In the genomic region with DNA sequence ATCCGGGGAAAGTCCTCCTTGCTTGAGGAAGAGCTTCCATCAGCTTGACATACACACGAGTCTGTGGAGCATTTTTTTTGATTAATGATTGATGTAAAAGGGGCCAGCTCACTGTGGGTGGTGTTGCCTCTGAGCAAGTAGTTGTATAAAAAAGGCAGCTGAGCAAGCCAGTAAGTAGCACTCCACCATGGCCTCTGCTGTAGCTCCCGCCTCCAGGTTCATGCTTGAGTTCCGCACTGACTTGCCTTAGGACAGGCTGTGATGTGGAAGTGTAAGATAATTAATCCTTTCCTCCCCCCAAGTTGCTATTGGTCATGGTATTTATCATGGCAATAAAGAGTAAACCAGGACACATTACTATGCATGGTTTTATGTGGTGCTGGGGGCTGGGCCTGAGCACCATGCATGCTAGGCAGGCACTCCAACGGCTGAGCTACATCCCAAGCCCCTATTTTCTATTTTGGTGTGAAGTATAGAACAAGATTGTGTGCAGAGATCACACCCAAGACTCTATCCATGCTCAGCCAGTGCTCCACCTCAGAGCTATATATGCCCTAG, we compare ENCODE assay signal across 12 mouse cellular contexts.
DNase-seq lines count a peak whose midpoint lies in the region; ATAC-seq and TF ChIP-seq lines count a peak whose summit lies in the region.
"Had no signal": no experiment of that assay in that cellular context is flagged by ENCODE, and none has a peak within 500 bp of the region (broad histone marks: within the 10 kb centered on the region; RNA-seq: fewer than 3 reads in every experiment).

No protein-coding gene starts in this region.

- H3K4me3 ChIP-seq in hindbrain, embryonic 11.5 days (ENCODE audit: low read depth, low read length) = no peak overlapping the region
- no peak overlapping the region for H3K4me3 ChIP-seq in hindbrain, embryonic 10.5 days
- no peak overlapping the region for H3K4me3 ChIP-seq in liver, embryonic 12.5 days
- no peak overlapping the region for H3K4me3 ChIP-seq in liver, postnatal 0 days (ENCODE audit: low read depth, low read length)
- H3K4me3 ChIP-seq: embryonic facial prominence, embryonic 15.5 days; forebrain, embryonic 12.5 days; heart, embryonic 15.5 days had no signal

- TF ChIP-seq CTCF in liver, postnatal 0 days (IDR thresholded peaks at IDR 0.05; ENCODE audit: low read depth) = no peak

- no peak for TF ChIP-seq EP300 in liver, postnatal 0 days (IDR thresholded peaks at IDR 0.05; ENCODE audit: low read depth)

- no peaks in the 10 kb centered on the region for H3K36me3 ChIP-seq in hindbrain, embryonic 11.5 days (ENCODE audit: control insufficient read depth, insufficient read depth, low read length)
- no peaks in the 10 kb centered on the region for H3K36me3 ChIP-seq in hindbrain, embryonic 10.5 days
- H3K36me3 ChIP-seq in liver, embryonic 12.5 days = no peaks in the 10 kb centered on the region
- no peaks in the 10 kb centered on the region for H3K36me3 ChIP-seq in liver, postnatal 0 days (replicated peaks; ENCODE audit: insufficient read depth, low read length)
- H3K36me3 ChIP-seq: embryonic facial prominence, embryonic 15.5 days; forebrain, embryonic 12.5 days; heart, embryonic 15.5 days had no signal

- DNase-seq in hindbrain, embryonic 11.5 days (ENCODE audit: low spot score) = no peak
- no peak for DNase-seq in hindbrain, embryonic 10.5 days (ENCODE audit: low spot score)
- DNase-seq in liver, postnatal 0 days = no peak
- DNase-seq in induced T-regulatory cell, adult 2 months (ENCODE audit: low read depth) = peak; percentile 29
- DNase-seq in cerebellum, adult 18-20 months = no peak
- no peak for DNase-seq in gastrocnemius, adult 8-10 months (ENCODE audit: low spot score in 2 of 2)
- DNase-seq: cerebellum, adult 11 months had no signal

- H3K27ac ChIP-seq in hindbrain, embryonic 11.5 days (ENCODE audit: low read depth, low read length) = no peak overlapping the region
- H3K27ac ChIP-seq in hindbrain, embryonic 10.5 days = no peak overlapping the region
- H3K27ac ChIP-seq in liver, embryonic 12.5 days = peak overlapping the region; percentile 23; the same call in 1 of the 2 replicates
- no peak overlapping the region for H3K27ac ChIP-seq in liver, postnatal 0 days (ENCODE audit: low read depth)
- H3K27ac ChIP-seq: embryonic facial prominence, embryonic 15.5 days; forebrain, embryonic 12.5 days; heart, embryonic 15.5 days had no signal

- H3K27me3 ChIP-seq in hindbrain, embryonic 11.5 days (ENCODE audit: control insufficient read depth, insufficient read depth, low read length) = no peaks in the 10 kb centered on the region
- H3K27me3 ChIP-seq in hindbrain, embryonic 10.5 days (ENCODE audit: insufficient read depth, poor library complexity, severe bottlenecking) = no peaks in the 10 kb centered on the region
- H3K27me3 ChIP-seq in liver, embryonic 12.5 days (replicated peaks) = no peaks in the 10 kb centered on the region
- H3K27me3 ChIP-seq in liver, postnatal 0 days (ENCODE audit: insufficient read depth, low read length) = no peaks in the 10 kb centered on the region
- H3K27me3 ChIP-seq: embryonic facial prominence, embryonic 15.5 days; forebrain, embryonic 12.5 days; heart, embryonic 15.5 days had no signal

- no peaks in the 10 kb centered on the region for H3K9me3 ChIP-seq in hindbrain, embryonic 11.5 days (ENCODE audit: control insufficient read depth, low read length)
- no peaks in the 10 kb centered on the region for H3K9me3 ChIP-seq in hindbrain, embryonic 10.5 days
- H3K9me3 ChIP-seq in liver, embryonic 12.5 days (replicated peaks) = no peaks in the 10 kb centered on the region
- no peaks in the 10 kb centered on the region for H3K9me3 ChIP-seq in liver, postnatal 0 days (ENCODE audit: low read length)
- H3K9me3 ChIP-seq: embryonic facial prominence, embryonic 15.5 days; forebrain, embryonic 12.5 days; heart, embryonic 15.5 days had no signal

- H3K4me1 ChIP-seq in hindbrain, embryonic 11.5 days (replicated peaks; ENCODE audit: control insufficient read depth, insufficient read depth, low read length) = peaks cover 3% of the 10 kb centered on the region; the same call in 1 of the 2 replicates
- H3K4me1 ChIP-seq in hindbrain, embryonic 10.5 days (replicated peaks) = peaks cover 45% of the 10 kb centered on the region
- H3K4me1 ChIP-seq in liver, embryonic 12.5 days = peaks cover 91% of the 10 kb centered on the region
- peaks cover 39% of the 10 kb centered on the region for H3K4me1 ChIP-seq in liver, postnatal 0 days (ENCODE audit: insufficient read depth)

- 51% methylated on average over 5 of the region's 5 CpGs for WGBS in hindbrain, embryonic 11.5 days
- 65% methylated on average over 5 of the region's 5 CpGs for WGBS in hindbrain, embryonic 10.5 days
- WGBS in liver, embryonic 12.5 days (ENCODE audit: insufficient replicate concordance) = 58% methylated on average over 5 of the region's 5 CpGs
- 60% methylated on average over 5 of the region's 5 CpGs for WGBS in liver, postnatal 0 days (ENCODE audit: insufficient replicate concordance)

- no peak overlapping the region for H3K4me2 ChIP-seq in hindbrain, embryonic 11.5 days (replicated peaks; ENCODE audit: low read depth, low read length)
- no peak overlapping the region for H3K4me2 ChIP-seq in liver, embryonic 12.5 days
- H3K4me2 ChIP-seq in liver, postnatal 0 days (ENCODE audit: low read depth, low read length) = no peak overlapping the region
- H3K4me2 ChIP-seq: embryonic facial prominence, embryonic 15.5 days; forebrain, embryonic 12.5 days; heart, embryonic 15.5 days had no signal

- ATAC-seq in hindbrain, embryonic 11.5 days (ENCODE audit: low FRiP score) = 0 out of 2 replicates have a peak, but pooled peaks have one; percentile 30
- peak; percentile 24; the same call in 1 of the 2 replicates for ATAC-seq in liver, embryonic 12.5 days
- no peak for ATAC-seq in liver, postnatal 0 days
- peak; percentile 3 for ATAC-seq in CD4-positive, CD25-positive, alpha-beta regulatory T cell, adult 4 months

- H3K9ac ChIP-seq in hindbrain, embryonic 11.5 days (ENCODE audit: low read depth, low read length) = no peak overlapping the region
- no peak overlapping the region for H3K9ac ChIP-seq in liver, embryonic 12.5 days
- no peak overlapping the region for H3K9ac ChIP-seq in liver, postnatal 0 days (replicated peaks)
- H3K9ac ChIP-seq: embryonic facial prominence, embryonic 15.5 days; forebrain, embryonic 12.5 days; heart, embryonic 15.5 days had no signal
